Mouse (Mus musculus) hindbrain, embryonic 14.5 days (tissue): ENCODE data around the gene Sppl3. TPM values are rescaled to one million over a fixed set of nuclear protein-coding genes. Genes with fewer than 3 reads are reported as not detected.

Experiments used
- ATAC-seq: fragments of 200-750 bp; cut with Nextera tagmentation; 2 replicates; pipeline ENCODE4 v1.8.0; 2017; ENCODE audit warnings: moderate number of reproducible peaks, mild to moderate bottlenecking, moderate TSS enrichment, moderate library complexity; ENCODE audit not compliant: low FRiP score
- DNase-seq: peaks from one replicate; pipeline ENCODE4 v3.0.0-alpha.2; 2015; ENCODE audit warnings: low spot score
- H3K27ac ChIP-seq: fragments of 300-500 bp; sonication (generic); 2 replicates; pipeline ENCODE4 v1.5.1; 2014; ENCODE audit warnings: mild to moderate bottlenecking, moderate library complexity
- H3K27me3 ChIP-seq: fragments of 300-500 bp; sonication (generic); 2 replicates; pipeline ENCODE4 v1.6.1; 2014; ENCODE audit warnings: mild to moderate bottlenecking, low read length, mixed read lengths; ENCODE audit not compliant: control insufficient read depth, insufficient read depth
- H3K36me3 ChIP-seq: fragments of 300-500 bp; sonication (generic); replicated peaks from 2 replicates; pipeline ENCODE4 v1.6.1; 2014; ENCODE audit not compliant: control insufficient read depth, insufficient read depth
- H3K4me1 ChIP-seq: fragments of 300-500 bp; sonication (generic); replicated peaks from 2 replicates; pipeline ENCODE4 v1.6.1; 2014; ENCODE audit warnings: antibody characterized with exemption, low read length, mixed read lengths; ENCODE audit not compliant: control insufficient read depth, insufficient read depth
- H3K4me2 ChIP-seq: fragments of 300-500 bp; sonication (generic); replicated peaks from 2 replicates; pipeline ENCODE4 v1.6.1; 2014; ENCODE audit warnings: mild to moderate bottlenecking, moderate library complexity
- H3K4me3 ChIP-seq: fragments of 300-500 bp; sonication (generic); replicated peaks from 2 replicates; pipeline ENCODE4 v1.5.1; 2014; ENCODE audit warnings: mild to moderate bottlenecking, low read length
- H3K9ac ChIP-seq: fragments of 300-500 bp; sonication (generic); 2 replicates; pipeline ENCODE4 v1.6.1; 2014
- H3K9me3 ChIP-seq: fragments of 300-500 bp; sonication (generic); 2 replicates; pipeline ENCODE4 v1.6.1; 2016; ENCODE audit warnings: low read length; ENCODE audit not compliant: control insufficient read depth
- WGBS: fragments of 180-500 bp; shearing (Covaris S2); extraction: QIAGEN DNeasy Blood & Tissue Kit; methylation state at CpG from one replicate; pipeline ENCODE4 v1.1.7; 2014; 5-methylcytosine and 5-hydroxymethylcytosine counted together
- polyA plus RNA-seq: library from polyadenylated mRNA; unstranded; fragments of >200 nt; fragmentation: Nextera tagmentation; extraction: Ambion mirVana; gene quantifications from 2 replicates; pipeline ENCODE4 v1.2.1, GENCODE M21; 2014

Sppl3 gene
- polyA plus RNA-seq, 1 experiment from 2014 or later, result 30.1 TPM

DNA sequence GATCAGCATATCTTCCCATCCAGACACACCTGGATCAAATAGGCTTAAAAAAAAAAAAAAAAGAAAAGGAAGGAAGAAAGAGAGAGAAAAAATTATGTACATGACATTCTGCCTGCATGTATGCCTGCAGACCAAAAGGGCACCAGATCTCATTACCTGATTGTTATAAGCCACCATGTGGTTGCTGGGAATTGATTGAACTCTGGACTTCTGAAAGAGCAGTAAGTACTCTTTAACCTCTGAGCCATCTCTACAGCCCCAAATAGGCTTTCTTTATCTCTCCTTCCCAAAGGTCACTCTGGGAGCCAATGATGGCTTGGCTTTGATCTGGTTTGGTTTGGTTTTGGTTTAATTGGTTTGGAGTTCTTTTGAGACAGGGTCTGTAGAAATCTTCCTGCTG lies 25.9 kb upstream of the Sppl3 start:
- 0 out of 2 replicates have a peak, but pooled peaks cover 4% of the 10 kb centered on the region for H3K9me3 ChIP-seq
- ATAC-seq (no peak), DNase-seq (no peak)
- no peaks in the 10 kb centered on the region for H3K27me3 ChIP-seq
- H3K9ac ChIP-seq, result no peak overlapping the region
- H3K4me2 ChIP-seq, result no peak overlapping the region
- H3K4me3 ChIP-seq, result no peak overlapping the region
- H3K4me1 ChIP-seq, result no peaks in the 10 kb centered on the region
- no peak overlapping the region for H3K27ac ChIP-seq
- H3K36me3 ChIP-seq, result no peaks in the 10 kb centered on the region

DNA sequence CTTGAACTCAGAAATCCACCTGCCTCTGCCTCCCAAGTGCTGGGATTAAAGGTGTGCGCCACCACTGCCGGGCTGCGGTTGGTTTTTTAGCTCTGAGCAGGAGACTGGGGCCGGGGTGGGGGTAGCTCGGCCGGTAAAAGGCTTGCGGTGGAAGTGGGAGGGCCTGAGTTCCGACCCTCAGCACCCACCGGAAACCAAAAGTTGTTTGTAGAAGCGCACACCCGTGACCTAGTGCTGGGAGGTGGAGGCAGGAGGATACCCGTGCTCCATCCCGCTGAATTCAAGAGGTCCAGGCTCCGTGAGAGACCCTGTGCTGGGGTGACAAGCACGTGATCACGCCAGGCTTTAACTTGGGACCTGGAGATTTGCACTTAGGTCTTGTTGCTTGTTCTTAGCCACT lies 14.5 kb upstream of the Sppl3 start:
- ATAC-seq, result no peak
- Histone ChIP-seq H3K4me2 (no peak overlapping the region), H3K4me3 (no peak overlapping the region), H3K9ac (no peak overlapping the region), H3K27ac (no peak overlapping the region), H3K4me1 (no peaks in the 10 kb centered on the region), H3K9me3 (no peaks in the 10 kb centered on the region), H3K27me3 (no peaks in the 10 kb centered on the region), H3K36me3 (no peaks in the 10 kb centered on the region)
- WGBS, result 82% methylated on average over 16 of the region's 16 CpGs
- DNase-seq, result no peak

DNA sequence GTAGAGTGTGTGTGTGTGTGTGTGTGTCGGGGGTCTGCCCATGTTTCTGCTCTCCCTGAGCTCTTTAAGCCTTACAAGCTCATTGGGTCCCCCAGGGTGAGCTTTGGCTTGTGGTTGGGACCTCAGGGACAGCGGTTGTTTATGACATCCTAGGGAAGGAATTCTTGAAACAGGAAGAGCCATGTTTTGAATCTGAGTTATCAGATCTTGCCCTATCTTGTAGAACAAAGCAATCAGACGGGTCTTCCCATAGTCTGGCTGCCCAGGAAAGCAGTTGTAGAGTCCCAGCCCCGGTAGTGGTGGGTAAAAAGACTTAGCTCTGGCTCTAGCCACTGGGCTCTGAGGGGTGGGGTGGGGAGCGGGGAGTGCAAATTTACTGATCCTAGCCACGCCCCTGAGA lies 13.6 kb upstream of the Sppl3 start:
- Histone ChIP-seq H3K9ac (no peak overlapping the region), H3K4me1 (no peaks in the 10 kb centered on the region), H3K4me2 (no peak overlapping the region), H3K27me3 (no peaks in the 10 kb centered on the region), H3K9me3 (no peaks in the 10 kb centered on the region), H3K4me3 (no peak overlapping the region), H3K27ac (no peak overlapping the region), H3K36me3 (no peaks in the 10 kb centered on the region)
- DNase-seq, result no peak
- 69% methylated on average over 6 of the region's 6 CpGs for WGBS
- ATAC-seq, result no peak

DNA sequence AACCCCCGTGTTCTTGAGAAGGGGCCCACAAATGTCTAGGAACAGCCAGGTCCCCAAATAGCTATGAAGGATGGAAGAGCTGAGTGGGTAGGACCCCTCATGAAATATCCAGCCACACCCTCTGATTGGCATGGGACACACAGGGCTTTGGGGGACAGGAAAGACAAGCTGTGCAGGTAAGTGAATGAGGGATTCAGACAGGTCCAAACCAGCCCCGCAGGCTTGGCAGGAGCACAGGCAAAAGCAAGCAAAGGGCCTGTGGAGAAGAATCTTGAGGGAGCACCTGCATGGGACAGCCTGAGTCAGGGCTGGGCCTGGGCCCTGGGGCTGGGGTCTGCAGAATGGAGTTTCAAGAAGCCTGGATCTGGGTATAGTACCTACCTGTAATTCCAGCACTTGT lies 10.4 kb upstream of the Sppl3 start:
- Histone ChIP-seq H3K4me1 (no peaks in the 10 kb centered on the region), H3K36me3 (no peaks in the 10 kb centered on the region), H3K27me3 (no peaks in the 10 kb centered on the region), H3K4me2 (no peak overlapping the region), H3K9me3 (no peaks in the 10 kb centered on the region), H3K4me3 (no peak overlapping the region), H3K9ac (no peak overlapping the region), H3K27ac (no peak overlapping the region)
- DNase-seq (no peak), ATAC-seq (no peak)
- WGBS, result 92% methylated on average over 2 of the region's 2 CpGs

DNA sequence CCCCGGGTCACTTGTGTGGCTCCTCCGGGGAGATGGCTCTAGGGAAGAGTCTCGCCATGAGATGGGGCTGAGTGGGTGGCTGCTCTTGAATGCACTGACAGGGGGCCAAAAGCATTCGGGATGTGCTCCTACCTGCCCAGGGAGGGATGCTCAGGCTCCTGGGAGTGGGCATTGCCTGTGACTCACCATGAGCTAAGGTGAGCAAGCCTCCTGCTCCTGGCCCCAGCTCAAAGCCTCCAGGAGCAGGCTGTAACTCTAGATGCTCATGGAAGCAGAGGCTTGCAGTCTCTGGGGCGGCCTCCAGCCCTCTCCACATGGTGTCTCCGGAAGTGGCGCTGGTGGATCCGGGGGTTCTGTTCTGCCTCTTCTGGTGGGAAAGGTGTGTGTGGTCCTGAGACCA lies 9.5 kb upstream of the Sppl3 start:
- Histone ChIP-seq H3K4me3 (no peak overlapping the region), H3K36me3 (no peaks in the 10 kb centered on the region), H3K9me3 (no peaks in the 10 kb centered on the region), H3K9ac (no peak overlapping the region), H3K27me3 (no peaks in the 10 kb centered on the region), H3K27ac (no peak overlapping the region), H3K4me1 (no peaks in the 10 kb centered on the region), H3K4me2 (no peak overlapping the region)
- no peak for ATAC-seq
- DNase-seq, result no peak
- WGBS, result 79% methylated on average over 8 of the region's 8 CpGs

DNA sequence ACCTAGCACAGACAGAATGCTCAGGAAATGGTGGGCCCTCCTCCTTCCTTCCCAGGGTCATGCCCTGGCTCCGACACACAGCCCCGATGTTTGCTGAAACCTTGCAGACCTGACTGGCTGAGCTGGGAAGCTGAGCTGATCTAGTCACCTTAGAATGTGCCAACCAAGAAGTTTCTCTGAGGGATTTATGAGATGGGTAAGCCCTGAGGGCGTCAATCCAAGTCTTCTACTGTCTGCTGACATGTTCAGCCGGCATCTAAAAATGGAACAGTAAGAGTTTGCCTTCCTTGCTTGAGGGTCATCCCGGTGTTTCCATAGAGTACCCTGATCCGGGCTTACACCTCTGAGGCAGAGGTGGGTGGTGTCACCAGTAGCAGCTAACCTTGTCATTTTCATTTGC lies 8.2 kb upstream of the Sppl3 start:
- no peaks in the 10 kb centered on the region for H3K36me3 ChIP-seq
- H3K9me3 ChIP-seq, result no peaks in the 10 kb centered on the region
- no peak overlapping the region for H3K9ac ChIP-seq
- 82% methylated on average over 6 of the region's 6 CpGs for WGBS
- ATAC-seq (no peak), DNase-seq (no peak)
- H3K4me1 ChIP-seq, result no peaks in the 10 kb centered on the region
- no peak overlapping the region for H3K27ac ChIP-seq
- H3K27me3 ChIP-seq, result no peaks in the 10 kb centered on the region
- no peak overlapping the region for H3K4me2 ChIP-seq
- H3K4me3 ChIP-seq, result no peak overlapping the region

DNA sequence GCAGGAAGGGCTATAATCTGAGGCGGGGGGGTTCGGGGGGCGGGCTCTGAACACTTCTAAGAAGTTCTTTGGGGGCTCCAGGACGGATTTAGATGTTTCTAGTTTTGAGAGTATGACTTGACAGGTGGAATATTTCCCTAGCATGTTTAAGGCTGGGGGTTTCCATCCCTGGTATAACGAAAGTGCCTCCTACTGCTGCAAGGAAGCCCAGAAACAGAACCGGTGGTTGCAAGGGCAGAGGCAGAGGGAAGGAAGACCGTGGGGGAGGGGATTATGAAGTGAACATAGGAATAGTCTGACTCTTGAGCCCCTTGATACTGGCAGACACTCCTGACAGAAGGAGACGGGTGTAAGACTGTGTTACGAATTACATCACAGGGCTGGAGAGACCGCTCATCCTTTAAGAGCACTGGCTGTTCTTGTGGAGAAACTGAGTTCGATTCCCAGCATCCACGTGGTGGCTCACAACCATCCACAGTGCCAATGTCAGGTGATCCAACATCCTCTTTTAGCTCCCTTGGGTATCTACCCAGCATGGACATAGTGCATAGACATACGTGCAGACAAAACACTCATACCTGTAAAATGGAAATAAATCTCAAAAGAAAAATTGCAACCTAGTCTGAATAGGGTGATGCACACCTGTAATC lies 7.6 kb upstream of the Sppl3 start:
- WGBS, result 85% methylated on average over 13 of the region's 13 CpGs
- no peak overlapping the region for H3K4me2 ChIP-seq

DNA sequence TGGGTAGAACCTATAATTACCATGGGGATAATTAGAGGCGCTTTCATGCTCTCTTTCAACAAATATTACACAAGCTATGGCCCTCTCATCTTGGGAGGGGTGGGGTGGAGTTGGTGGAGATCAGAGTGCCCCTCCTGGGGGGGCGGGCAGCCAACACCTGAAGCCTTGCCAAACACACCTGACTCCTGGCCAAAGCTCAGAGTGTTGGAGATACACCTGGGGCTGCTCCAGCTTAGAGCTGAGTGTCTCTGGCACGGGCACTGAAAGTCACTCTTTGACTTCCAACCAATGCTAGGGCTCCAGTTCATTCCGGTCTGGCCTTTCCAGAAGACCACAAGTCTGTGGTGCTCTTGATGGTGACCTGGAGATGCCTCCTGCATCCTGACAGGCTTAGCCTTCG lies 3.2 kb upstream of the Sppl3 start:
- 85% methylated on average over 5 of the region's 5 CpGs for WGBS
- no peak for ATAC-seq
- no peak overlapping the region for H3K4me2 ChIP-seq

More for the DNA sequence above, 7.6 kb upstream of the Sppl3 start:
- Histone ChIP-seq H3K4me3 (no peak overlapping the region), H3K27me3 (no peaks in the 10 kb centered on the region), H3K9me3 (no peaks in the 10 kb centered on the region), H3K9ac (no peak overlapping the region), H3K27ac (no peak overlapping the region), H3K4me1 (no peaks in the 10 kb centered on the region), H3K36me3 (no peaks in the 10 kb centered on the region)
- ATAC-seq (no peak), DNase-seq (no peak)

DNA sequence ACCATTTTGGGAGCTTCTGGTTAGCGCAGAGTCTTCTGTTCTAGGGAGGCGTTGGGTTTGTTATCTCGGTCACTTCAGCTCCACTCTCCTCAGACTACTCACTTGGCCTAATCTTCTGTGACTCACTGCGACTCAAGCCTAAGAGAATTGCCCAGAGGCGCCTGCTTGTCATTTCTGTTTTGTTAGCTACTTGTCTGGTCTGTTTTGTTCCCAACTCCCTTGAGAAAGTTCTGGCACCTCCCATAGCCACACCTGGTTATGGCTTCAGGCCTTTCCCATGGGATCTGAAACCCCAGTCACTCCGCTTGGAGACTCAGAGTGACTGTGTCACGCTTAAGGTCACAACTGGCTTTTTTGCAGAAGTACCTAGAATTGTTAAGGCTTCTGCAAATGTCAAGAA lies 2.6 kb upstream of the Sppl3 start:
- H3K27me3 ChIP-seq, result no peaks in the 10 kb centered on the region
- no peaks in the 10 kb centered on the region for H3K36me3 ChIP-seq
- H3K9me3 ChIP-seq, result no peaks in the 10 kb centered on the region
- H3K27ac ChIP-seq, result no peak overlapping the region
- H3K9ac ChIP-seq, result no peak overlapping the region
- no peak overlapping the region for H3K4me2 ChIP-seq
- DNase-seq (no peak), ATAC-seq (no peak)
- H3K4me1 ChIP-seq, result peaks cover 20% of the 10 kb centered on the region
- WGBS, result 93% methylated on average over 7 of the region's 7 CpGs
- H3K4me3 ChIP-seq, result no peak overlapping the region

More for the DNA sequence above, 3.2 kb upstream of the Sppl3 start:
- H3K4me3 ChIP-seq, result no peak overlapping the region
- no peak for DNase-seq
- H3K27me3 ChIP-seq, result no peaks in the 10 kb centered on the region
- no peak overlapping the region for H3K27ac ChIP-seq
- no peaks in the 10 kb centered on the region for H3K9me3 ChIP-seq
- H3K9ac ChIP-seq, result no peak overlapping the region
- peaks cover 14% of the 10 kb centered on the region for H3K4me1 ChIP-seq
- H3K36me3 ChIP-seq, result no peaks in the 10 kb centered on the region

DNA sequence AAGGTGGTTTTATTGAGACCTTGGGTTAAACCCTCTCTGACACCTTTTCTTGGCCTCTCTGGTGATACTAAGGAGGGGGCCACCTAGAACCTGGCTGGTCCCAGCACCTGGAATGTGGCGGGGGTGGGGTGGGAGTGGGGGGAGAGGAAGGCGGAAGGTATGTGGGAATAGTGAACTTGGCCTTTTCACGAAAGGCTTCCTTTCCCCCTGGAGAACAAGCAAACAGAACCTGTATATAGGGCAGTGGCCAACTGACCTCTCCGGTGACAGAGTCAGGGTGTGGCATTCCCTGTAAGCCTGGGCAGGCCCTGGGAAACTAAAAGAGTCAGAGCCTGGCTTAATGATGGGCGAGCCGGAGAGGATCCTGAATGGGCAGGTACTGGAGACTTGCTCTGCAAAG lies 1.8 kb upstream of the Sppl3 start:
- H3K27me3 ChIP-seq, result no peaks in the 10 kb centered on the region
- DNase-seq, result no peak
- H3K4me2 ChIP-seq, result no peak overlapping the region
- no peaks in the 10 kb centered on the region for H3K9me3 ChIP-seq
- H3K4me3 ChIP-seq, result no peak overlapping the region
- no peaks in the 10 kb centered on the region for H3K36me3 ChIP-seq
- WGBS, result 90% methylated on average over 6 of the region's 6 CpGs
- peaks cover 23% of the 10 kb centered on the region for H3K4me1 ChIP-seq
- no peak overlapping the region for H3K9ac ChIP-seq
- H3K27ac ChIP-seq, result no peak overlapping the region
- no peak for ATAC-seq
